Mouse (Mus musculus): ENCODE measurements around the gene Kcnk5. TPM values are rescaled to one million over a fixed set of nuclear protein-coding genes. Genes with fewer than 3 reads are reported as not detected.

The Kcnk5 gene
- polyA plus RNA-seq, 1 experiment = not detected

GRCm38 (mm10) chr14:20223253-20223652 lies 41.6 kb upstream of the Kcnk5 start:
- H3K27ac ChIP-seq (ENCODE audit: insufficient read depth, low read depth, low read length) = no peak overlapping the region
- H3K4me1 ChIP-seq (ENCODE audit: control insufficient read depth, insufficient read depth, low read length) = no peaks in the 10 kb centered on the region; the same call in 1 of the 2 replicates
- TF ChIP-seq CTCF (IDR thresholded peaks at IDR 0.05; ENCODE audit: insufficient read depth, low read depth, low read length) = no peak
- TF ChIP-seq POLR2A (IDR thresholded peaks at IDR 0.05; ENCODE audit: insufficient read depth, low read depth, low read length) = no peak
- no peak overlapping the region for H3K4me3 ChIP-seq (ENCODE audit: insufficient read depth, low read depth, low read length)
- WGBS = 88% methylated on average over 5 of the region's 5 CpGs

DNA sequence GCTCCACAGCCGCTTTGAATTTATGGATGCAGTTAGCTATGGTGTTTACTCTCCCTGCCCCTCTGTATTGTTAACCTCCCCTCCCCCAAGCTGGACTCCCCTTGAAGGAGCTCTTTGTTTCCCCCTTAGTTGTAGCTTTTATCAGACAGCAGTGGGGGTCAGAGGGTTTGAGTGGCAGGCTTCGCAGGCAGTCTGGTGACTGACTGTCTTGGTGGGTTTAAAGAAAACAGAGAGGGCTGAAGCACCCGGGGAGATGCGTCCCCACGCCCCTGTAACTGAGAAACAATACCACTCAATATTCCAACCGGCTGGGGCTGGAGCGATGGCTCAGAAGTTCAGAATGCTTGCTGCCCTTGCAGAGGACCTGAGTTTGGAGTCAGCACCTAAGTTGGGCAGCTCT lies 39.5 kb upstream of the Kcnk5 start:
- no peaks in the 10 kb centered on the region; the same call in 1 of the 2 replicates for H3K4me1 ChIP-seq (ENCODE audit: control insufficient read depth, insufficient read depth, low read length)
- H3K4me3 ChIP-seq (ENCODE audit: insufficient read depth, low read depth, low read length) = no peak overlapping the region
- 49% methylated on average over 7 of the region's 7 CpGs for WGBS
- TF ChIP-seq CTCF (IDR thresholded peaks at IDR 0.05; ENCODE audit: insufficient read depth, low read depth, low read length) (no peak), POLR2A (IDR thresholded peaks at IDR 0.05; ENCODE audit: insufficient read depth, low read depth, low read length) (no peak)
- H3K27ac ChIP-seq (ENCODE audit: insufficient read depth, low read depth, low read length) = no peak overlapping the region

DNA sequence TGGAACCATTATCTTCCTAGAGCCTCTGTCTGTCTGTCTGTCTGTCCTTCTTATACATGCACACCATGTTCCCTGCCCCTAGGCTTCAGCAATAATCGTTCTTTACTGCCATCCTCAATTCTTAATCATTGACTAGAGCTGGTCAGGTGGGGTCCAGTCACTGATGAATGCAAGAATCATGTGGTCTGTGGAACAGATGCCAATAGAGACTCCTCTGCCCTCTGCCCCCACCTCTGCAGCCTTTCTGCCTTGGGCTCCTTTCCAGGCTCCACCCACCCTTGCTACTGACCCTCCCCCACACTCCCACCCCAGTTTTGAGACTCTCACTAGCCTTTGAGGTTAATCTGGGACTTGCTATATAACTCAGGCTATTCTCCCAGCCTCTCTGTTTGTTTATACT lies 38.2 kb upstream of the Kcnk5 start:
- no peaks in the 10 kb centered on the region; the same call in 1 of the 2 replicates for H3K4me1 ChIP-seq (ENCODE audit: control insufficient read depth, insufficient read depth, low read length)
- WGBS = 85% methylated on average over 1 of the region's 1 CpGs

DNA sequence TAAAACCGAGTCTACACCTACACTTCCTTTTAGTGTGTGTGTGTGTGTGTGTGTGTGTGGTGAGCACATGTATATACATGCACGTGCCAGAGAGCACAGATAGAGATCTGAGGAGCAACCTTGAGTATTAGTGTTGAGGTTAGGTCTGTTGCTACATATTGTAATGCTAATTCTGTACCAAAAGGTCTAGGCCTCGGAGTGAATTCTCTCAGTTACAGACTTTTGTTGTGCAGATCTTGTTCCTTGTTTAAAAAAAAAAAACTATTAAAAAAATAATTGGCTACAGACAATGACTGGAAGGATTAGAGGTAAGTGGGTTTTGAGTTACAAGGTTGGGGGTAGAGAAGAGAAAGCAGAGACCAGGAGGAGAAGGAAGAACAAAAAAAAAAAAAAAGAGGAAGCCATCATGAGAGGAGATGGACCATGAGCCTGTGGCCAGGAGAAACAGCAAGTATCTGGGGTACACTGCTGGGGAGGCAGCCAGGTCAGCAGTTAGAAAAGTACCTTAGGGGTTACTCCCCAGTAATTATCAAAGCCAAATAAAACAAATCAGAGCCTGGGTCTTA lies 35.8 kb upstream of the Kcnk5 start:
- WGBS = 37% methylated on average over 3 of the region's 3 CpGs
- H3K4me1 ChIP-seq (ENCODE audit: control insufficient read depth, insufficient read depth, low read length) = no peaks in the 10 kb centered on the region

More for the DNA sequence above, 38.2 kb upstream of the Kcnk5 start:
- TF ChIP-seq POLR2A (IDR thresholded peaks at IDR 0.05; ENCODE audit: insufficient read depth, low read depth, low read length) (no peak), CTCF (IDR thresholded peaks at IDR 0.05; ENCODE audit: insufficient read depth, low read depth, low read length) (no peak)
- H3K27ac ChIP-seq (ENCODE audit: insufficient read depth, low read depth, low read length) = no peak overlapping the region
- H3K4me3 ChIP-seq (ENCODE audit: insufficient read depth, low read depth, low read length) = no peak overlapping the region

DNA sequence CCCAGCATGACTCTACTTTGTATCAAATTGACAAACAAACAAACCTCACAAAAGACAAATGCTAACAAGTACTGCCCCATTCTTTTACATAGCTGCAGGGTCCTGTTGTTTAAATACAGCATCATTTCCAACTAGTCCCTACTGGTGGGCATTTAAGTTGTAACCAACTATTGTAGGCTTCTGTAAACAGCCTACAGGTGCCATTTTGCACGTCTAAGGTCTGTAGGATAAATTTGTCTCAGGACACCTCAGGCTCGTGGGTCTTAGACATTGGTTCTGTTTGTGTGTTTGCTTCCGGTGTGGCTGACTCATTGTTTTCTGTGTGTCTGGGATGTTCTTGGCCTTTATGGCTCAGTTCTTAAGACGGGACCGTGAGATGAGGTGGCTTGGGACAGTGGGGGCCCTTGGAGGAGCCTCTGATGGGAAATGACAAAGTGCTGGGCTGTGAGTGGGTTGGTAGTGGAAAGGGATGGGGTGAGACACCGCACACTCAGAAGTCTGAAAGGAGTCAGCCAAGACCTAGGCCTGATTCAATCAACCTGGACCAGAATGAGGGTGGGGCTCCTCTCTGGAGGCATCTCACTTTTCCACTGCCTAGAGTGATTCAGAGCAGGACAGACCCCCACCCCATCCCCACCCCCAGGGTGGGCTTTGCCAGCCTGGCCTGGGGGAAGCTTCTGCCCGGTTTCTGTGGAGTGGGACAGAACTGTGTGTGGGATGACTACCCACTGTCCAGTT lies 35.1 kb upstream of the Kcnk5 start:
- H3K4me1 ChIP-seq (ENCODE audit: control insufficient read depth, insufficient read depth, low read length) = no peaks in the 10 kb centered on the region
- 84% methylated on average over 7 of the region's 7 CpGs for WGBS
- TF ChIP-seq POLR2A (IDR thresholded peaks at IDR 0.05; ENCODE audit: insufficient read depth, low read depth, low read length) = no peak
- TF ChIP-seq CTCF (IDR thresholded peaks at IDR 0.05; ENCODE audit: insufficient read depth, low read depth, low read length) = no peak

More for the DNA sequence above, 35.8 kb upstream of the Kcnk5 start:
- Histone ChIP-seq H3K27ac (ENCODE audit: insufficient read depth, low read depth, low read length) (no peak overlapping the region), H3K4me3 (ENCODE audit: insufficient read depth, low read depth, low read length) (no peak overlapping the region)
- TF ChIP-seq CTCF (IDR thresholded peaks at IDR 0.05; ENCODE audit: insufficient read depth, low read depth, low read length) = no peak
- no peak for TF ChIP-seq POLR2A (IDR thresholded peaks at IDR 0.05; ENCODE audit: insufficient read depth, low read depth, low read length)

GRCm38 (mm10) chr14:20215826-20216225 lies 34.2 kb upstream of the Kcnk5 start:
- no peak overlapping the region for H3K4me3 ChIP-seq (ENCODE audit: insufficient read depth, low read depth, low read length)
- 82% methylated on average over 5 of the region's 5 CpGs for WGBS
- no peaks in the 10 kb centered on the region for H3K4me1 ChIP-seq (ENCODE audit: control insufficient read depth, insufficient read depth, low read length)
- no peak overlapping the region for H3K27ac ChIP-seq (ENCODE audit: insufficient read depth, low read depth, low read length)
- no peak for TF ChIP-seq POLR2A (IDR thresholded peaks at IDR 0.05; ENCODE audit: insufficient read depth, low read depth, low read length)
- no peak for TF ChIP-seq CTCF (IDR thresholded peaks at IDR 0.05; ENCODE audit: insufficient read depth, low read depth, low read length)

More for the DNA sequence above, 35.1 kb upstream of the Kcnk5 start:
- Histone ChIP-seq H3K4me3 (ENCODE audit: insufficient read depth, low read depth, low read length) (no peak overlapping the region), H3K27ac (ENCODE audit: insufficient read depth, low read depth, low read length) (no peak overlapping the region)

DNA sequence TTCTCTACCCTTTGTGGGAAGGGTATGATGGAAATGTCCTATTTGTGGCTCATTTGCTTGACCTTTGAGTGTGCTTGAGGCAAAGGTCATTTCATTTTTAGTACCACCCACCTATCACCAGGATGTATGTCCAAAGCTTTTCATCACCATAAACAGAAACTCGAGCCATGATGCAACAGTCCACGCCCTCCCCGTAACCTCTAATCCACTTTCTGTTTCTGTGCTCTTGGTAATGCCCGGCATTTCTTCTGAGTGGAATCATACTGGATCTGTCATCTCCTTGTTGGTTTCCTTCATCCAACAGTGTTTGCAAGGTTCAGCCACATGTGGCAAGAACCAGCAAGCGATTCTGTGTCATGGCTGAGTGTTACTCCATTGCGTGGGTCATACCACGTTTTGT lies 32.5 kb upstream of the Kcnk5 start:
- 95% methylated on average over 7 of the region's 7 CpGs for WGBS
- TF ChIP-seq CTCF (IDR thresholded peaks at IDR 0.05; ENCODE audit: insufficient read depth, low read depth, low read length) (no peak), POLR2A (IDR thresholded peaks at IDR 0.05; ENCODE audit: insufficient read depth, low read depth, low read length) (no peak)
- Histone ChIP-seq H3K4me3 (ENCODE audit: insufficient read depth, low read depth, low read length) (no peak overlapping the region), H3K27ac (ENCODE audit: insufficient read depth, low read depth, low read length) (no peak overlapping the region), H3K4me1 (ENCODE audit: control insufficient read depth, insufficient read depth, low read length) (no peaks in the 10 kb centered on the region)

- Histone ChIP-seq H3K27ac (ENCODE audit: insufficient read depth, low read depth, low read length) (no peak overlapping the region), H3K4me3 (ENCODE audit: insufficient read depth, low read depth, low read length) (no peak overlapping the region), H3K4me1 (ENCODE audit: control insufficient read depth, insufficient read depth, low read length) (peaks cover 3% of the 10 kb centered on the region; the same call in 1 of the 2 replicates)
- 58% methylated on average over 9 of the region's 9 CpGs for WGBS
- no peak for TF ChIP-seq POLR2A (IDR thresholded peaks at IDR 0.05; ENCODE audit: insufficient read depth, low read depth, low read length)
- no peak for TF ChIP-seq CTCF (IDR thresholded peaks at IDR 0.05; ENCODE audit: insufficient read depth, low read depth, low read length)
Measured at GRCm38 (mm10) chr14:20211754-20212601, 30.4 kb upstream of the Kcnk5 start.
